Mouse (Mus musculus) cerebellum, adult 2 months (tissue): ENCODE results near the gene Cilp2. TPM values are rescaled to one million over a fixed set of nuclear protein-coding genes. Genes with fewer than 3 reads are reported as not detected.

ENCODE experiments used
- DNase-seq, 2 experiments: peaks; one replicate each; pipeline ENCODE4 v3.0.0; 2021
- H3K27ac ChIP-seq: fragments of 200-500 bp; 2 replicates; pipeline ENCODE4 v1.5.1; 2012; ENCODE audit warnings: low read length, control low read depth, inconsistent platforms; ENCODE audit not compliant: insufficient read depth
- H3K27me3 ChIP-seq: fragments of 200-500 bp; 2 replicates; pipeline ENCODE4 v1.6.1; 2012; ENCODE audit warnings: inconsistent platforms, mild to moderate bottlenecking, low read length, moderate library complexity; ENCODE audit not compliant: control insufficient read depth, insufficient read depth
- H3K4me1 ChIP-seq: fragments of 200-500 bp; 2 replicates; pipeline ENCODE4 v1.6.1; 2011; ENCODE audit warnings: low read length; ENCODE audit not compliant: control insufficient read depth, insufficient read depth
- H3K4me3 ChIP-seq: fragments of 200-500 bp; replicated peaks from 2 replicates; pipeline ENCODE3; 2011; ENCODE audit warnings: mild to moderate bottlenecking, low read depth, low read length, control low read depth; ENCODE audit not compliant: insufficient read depth
- CTCF ChIP-seq: fragments of 200-500 bp; IDR thresholded peaks from 2 replicates; pipeline ENCODE4 v1.5.1; 2011; ENCODE audit warnings: low read depth, mild to moderate bottlenecking, control low read depth, low read length, moderate library complexity, borderline replicate concordance; ENCODE audit not compliant: insufficient read depth
- POLR2A ChIP-seq: fragments of 200-500 bp; IDR thresholded peaks from 2 replicates; pipeline ENCODE4 v1.6.1; 2011; ENCODE audit warnings: low read length, control low read depth, borderline replicate concordance; ENCODE audit not compliant: insufficient read depth
- WGBS: fragments of 180-500 bp; shearing (Covaris S2); methylation state at CpG from one replicate; pipeline ENCODE4 v1.1.7; 2018; 5-methylcytosine and 5-hydroxymethylcytosine counted together
- polyA plus RNA-seq: library from polyadenylated mRNA; depleted of rRNA; stranded (reverse); fragments of >200 nt; gene quantifications from 2 replicates; pipeline ENCODE4 v1.2.3, GENCODE M21; 2012; rRNA removed

Cilp2 gene
- polyA plus RNA-seq, 1 experiment, result 0.18 TPM

GRCm38 (mm10) chr8:69853869-69854268 lies 33.6 kb downstream of the Cilp2 start:
- no peaks in the 10 kb centered on the region for H3K4me1 ChIP-seq
- whole genome bisulfite sequencing, result 94% methylated on average over 10 of the region's 10 CpGs
- no peak overlapping the region for H3K27ac ChIP-seq
- TF ChIP-seq POLR2A, result no peak
- no peak for TF ChIP-seq CTCF
- DNase-seq, result no peak
- no peak overlapping the region for H3K4me3 ChIP-seq
- no peaks in the 10 kb centered on the region for H3K27me3 ChIP-seq

GRCm38 (mm10) chr8:69850926-69851506 lies 36.5 kb downstream of the Cilp2 start:
- no peak for DNase-seq
- no peaks in the 10 kb centered on the region for H3K4me1 ChIP-seq
- no peak overlapping the region for H3K27ac ChIP-seq
- TF ChIP-seq POLR2A, result no peak
- TF ChIP-seq CTCF, result no peak
- H3K27me3 ChIP-seq, result no peaks in the 10 kb centered on the region
- 76% methylated on average over 7 of the region's 7 CpGs for WGBS
- no peak overlapping the region for H3K4me3 ChIP-seq

- Histone ChIP-seq H3K27ac (no peak overlapping the region), H3K27me3 (no peaks in the 10 kb centered on the region), H3K4me3 (no peak overlapping the region), H3K4me1 (no peaks in the 10 kb centered on the region)
- no peak for TF ChIP-seq POLR2A
- TF ChIP-seq CTCF, result peak; percentile 32; the same call in 1 of the 2 replicates
- WGBS, result 38% methylated on average over 3 of the region's 3 CpGs
- DNase-seq, result no peak
Observed at GRCm38 (mm10) chr8:69849899-69850298, 37.6 kb downstream of the Cilp2 start.

GRCm38 (mm10) chr8:69848951-69849350 lies 38.5 kb downstream of the Cilp2 start:
- H3K4me3 ChIP-seq, result no peak overlapping the region
- WGBS, result 70% methylated on average over 8 of the region's 8 CpGs
- H3K4me1 ChIP-seq, result no peaks in the 10 kb centered on the region; the same call in 1 of the 2 replicates
- no peak overlapping the region for H3K27ac ChIP-seq
- DNase-seq, result no peak
- H3K27me3 ChIP-seq, result no peaks in the 10 kb centered on the region
- no peak for TF ChIP-seq CTCF

- 83% methylated on average over 3 of the region's 3 CpGs for WGBS
- Histone ChIP-seq H3K4me3 (no peak overlapping the region), H3K27me3 (no peaks in the 10 kb centered on the region), H3K4me1 (no peaks in the 10 kb centered on the region; the same call in 1 of the 2 replicates), H3K27ac (no peak overlapping the region)
- no peak for DNase-seq
- TF ChIP-seq CTCF (no peak), POLR2A (no peak)
Observed at GRCm38 (mm10) chr8:69847167-69848065, 40.1 kb downstream of the Cilp2 start.

- WGBS, result 78% methylated on average over 8 of the region's 8 CpGs
- Histone ChIP-seq H3K27ac (no peak overlapping the region), H3K27me3 (no peaks in the 10 kb centered on the region), H3K4me1 (no peaks in the 10 kb centered on the region), H3K4me3 (no peak overlapping the region)
- DNase-seq, result no peak
- TF ChIP-seq POLR2A (no peak), CTCF (no peak)
Observed at GRCm38 (mm10) chr8:69837057-69837682, 50.3 kb downstream of the Cilp2 start.

GRCm38 (mm10) chr8:69832298-69832853 lies 55.1 kb downstream of the Cilp2 start, which contains the start of gene Pbx4:
Pbx4 (plus strand) TSS chr8:69832491.
- Histone ChIP-seq H3K4me3 (peak within 1 kb of the TSS; percentile 65), H3K27me3 (no peaks in the 10 kb centered on the region), H3K27ac (no peak within 1 kb of the TSS), H3K4me1 (no peaks in the 10 kb centered on the region)
- DNase-seq, result peak; percentile 84
- 1% methylated on average over 37 of the region's 38 CpGs for WGBS
- TF ChIP-seq POLR2A, result peak; percentile 32; the same call in 1 of the 2 replicates
- no peak for TF ChIP-seq CTCF

Other genes with a start within 250 kb of the Cilp2 start
- 2.3 and 2.6 TPM in 2 replicates for gene Zfp964, start 233.2 kb downstream of the Cilp2 start, polyA plus RNA-seq
- gene Zfp869, start 177.0 kb downstream of the Cilp2 start, polyA plus RNA-seq, result 24.2 and 24.5 TPM in 2 replicates
- 6.3 TPM in 2 replicates for gene Zfp963, start 137.7 kb downstream of the Cilp2 start, polyA plus RNA-seq
- 0.46 and 0.67 TPM in 2 replicates for gene Gm20422, start 112.8 kb downstream of the Cilp2 start, polyA plus RNA-seq
- gene Atp13a1, start 96.5 kb downstream of the Cilp2 start, polyA plus RNA-seq, result 54.4 and 59.7 TPM in 2 replicates
- 30.6 and 31.4 TPM in 2 replicates for gene Zfp866, start 96.5 kb downstream of the Cilp2 start, polyA plus RNA-seq
- gene Gmip, start 79.0 kb downstream of the Cilp2 start, polyA plus RNA-seq, result 8.2 and 10.1 TPM in 2 replicates
- 0.23 and 0.38 TPM in 2 replicates for gene Lpar2, start 65.3 kb downstream of the Cilp2 start, polyA plus RNA-seq
- 17.9 and 20.3 TPM in 2 replicates for gene Pbx4, start 55.2 kb downstream of the Cilp2 start, polyA plus RNA-seq
- 0.22 and 0.29 TPM in 2 replicates for gene Tssk6, start 14.5 kb upstream of the Cilp2 start, polyA plus RNA-seq
- 221 and 239 TPM in 2 replicates for gene Ndufa13, start 14.9 kb upstream of the Cilp2 start, polyA plus RNA-seq
- gene Yjefn3, start 15.0 kb upstream of the Cilp2 start, polyA plus RNA-seq, result 15.4 and 16.8 TPM in 2 replicates
- gene Gatad2a, start 108.7 kb upstream of the Cilp2 start, polyA plus RNA-seq, result 31.9 and 36.9 TPM in 2 replicates
- gene Mau2, start 155.0 kb upstream of the Cilp2 start, polyA plus RNA-seq, result 90.1 and 92.9 TPM in 2 replicates
- 41.7 and 43.6 TPM in 2 replicates for gene Sugp1, start 155.1 kb upstream of the Cilp2 start, polyA plus RNA-seq
- 6.9 and 7.3 TPM in 2 replicates for gene Tm6sf2, start 185.2 kb upstream of the Cilp2 start, polyA plus RNA-seq
- gene Hapln4, start 195.8 kb upstream of the Cilp2 start, polyA plus RNA-seq, result 117 and 124 TPM in 2 replicates
- 13.3 and 15.2 TPM in 2 replicates for gene Ncan, start 233.2 kb upstream of the Cilp2 start, polyA plus RNA-seq
- gene Nr2c2ap, start 243.6 kb upstream of the Cilp2 start, polyA plus RNA-seq, result 19.9 and 20.9 TPM in 2 replicates